Mouse (Mus musculus) MEL (cell line): ENCODE measurements around the gene Rpgrip1l.

Source experiments
- CHD2 ChIP-seq: IDR thresholded peaks from 2 replicates; pipeline ENCODE4 v1.6.1; 2011; ENCODE audit warnings: low read length, improper control_type of control experiment
- CTCF ChIP-seq, 3 experiments: IDR thresholded peaks in 2 of 3; conservative IDR thresholded peaks in 1 of 3; 2 replicates each; pipeline ENCODE4 v1.5.1; 2011 to 2012; ENCODE audit warnings: low read length in 3 of 3, low read depth in 2 of 3, mild to moderate bottlenecking in 2 of 3, improper control_type of control experiment in 1 of 3, inconsistent platforms in 1 of 3, mixed read lengths in 1 of 3, moderate library complexity in 1 of 3; ENCODE audit not compliant: control insufficient read depth in 1 of 3, insufficient read depth in 1 of 3, poor library complexity in 1 of 3, severe bottlenecking in 1 of 3
- EP300 ChIP-seq, 2 experiments: IDR thresholded peaks; 2 replicates each; pipeline ENCODE4 v1.6.1; 2011; ENCODE audit warnings: improper control_type of control experiment in 2 of 2, low read length in 2 of 2, low read depth in 1 of 2, mild to moderate bottlenecking in 1 of 2
- ETS1 ChIP-seq: IDR thresholded peaks from 2 replicates; pipeline ENCODE4 v1.6.1; 2012; ENCODE audit warnings: low read depth, mild to moderate bottlenecking, inconsistent platforms, low read length, improper control_type of control experiment, moderate library complexity
- GATA1 ChIP-seq: IDR thresholded peaks from 2 replicates; pipeline ENCODE4 v1.6.1; 2011; ENCODE audit warnings: low read depth, low read length, improper control_type of control experiment
- MAX ChIP-seq: IDR thresholded peaks from 2 replicates; pipeline ENCODE4 v1.6.1; 2011; ENCODE audit warnings: low read length, improper control_type of control experiment
- MAZ ChIP-seq: IDR thresholded peaks from 2 replicates; pipeline ENCODE4 v1.6.1; 2012; ENCODE audit warnings: low read depth, mild to moderate bottlenecking, inconsistent platforms, low read length, improper control_type of control experiment
- MXI1 ChIP-seq: IDR thresholded peaks from 2 replicates; pipeline ENCODE4 v1.6.1; 2011; ENCODE audit warnings: mild to moderate bottlenecking, low read depth, low read length, improper control_type of control experiment
- NRF1 ChIP-seq: IDR thresholded peaks from 2 replicates; pipeline ENCODE4 v1.6.1; 2014; ENCODE audit warnings: low read depth, mild to moderate bottlenecking, inconsistent platforms, low read length, improper control_type of control experiment, moderate library complexity; ENCODE audit not compliant: poor library complexity, insufficient read depth, severe bottlenecking
- POLR2A ChIP-seq, 2 experiments: IDR thresholded peaks; 2 replicates each; pipeline ENCODE4 v1.6.1; 2011 to 2012; ENCODE audit warnings: low read length in 2 of 2, mild to moderate bottlenecking in 2 of 2, control low read depth in 1 of 2, improper control_type of control experiment in 1 of 2, low read depth in 1 of 2, moderate library complexity in 1 of 2; ENCODE audit not compliant: control insufficient read depth in 1 of 2, insufficient read depth in 1 of 2, poor library complexity in 1 of 2
- RCOR1 ChIP-seq: IDR thresholded peaks from 2 replicates; pipeline ENCODE4 v1.6.1; 2012; ENCODE audit warnings: low read depth, mild to moderate bottlenecking, inconsistent platforms, low read length, improper control_type of control experiment
- SIN3A ChIP-seq: IDR thresholded peaks from 2 replicates; pipeline ENCODE4 v1.6.1; 2012; ENCODE audit warnings: low read length, improper control_type of control experiment, inconsistent platforms
- TAL1 ChIP-seq: IDR thresholded peaks from 2 replicates; pipeline ENCODE4 v1.6.1; 2012; ENCODE audit warnings: mild to moderate bottlenecking, inconsistent platforms, low read length, moderate library complexity, mixed read lengths
- USF1 ChIP-seq: IDR thresholded peaks from 2 replicates; pipeline ENCODE4 v1.6.1; 2014; ENCODE audit warnings: low read depth, mild to moderate bottlenecking, inconsistent platforms, low read length, improper control_type of control experiment, moderate library complexity

DNA sequence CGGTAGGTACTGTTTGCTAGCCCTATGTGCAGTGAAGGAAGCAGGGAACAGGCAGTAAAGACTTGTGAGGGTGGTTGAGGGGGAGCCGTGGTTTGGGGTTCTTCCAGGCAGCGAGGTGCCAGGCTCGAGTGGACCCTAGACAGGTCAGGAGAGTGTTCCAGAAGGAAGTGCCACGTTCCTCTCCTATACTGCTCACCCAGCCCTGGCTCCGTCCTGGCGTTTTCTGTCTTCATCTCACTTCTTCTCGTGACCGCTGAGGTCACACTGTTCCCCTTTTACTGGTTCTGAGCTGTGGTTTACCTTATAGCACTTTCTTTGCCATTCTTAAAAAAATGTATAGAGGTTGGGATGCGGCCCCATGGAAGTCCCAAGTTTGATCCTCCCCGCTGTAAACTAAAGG lies 31.6 kb upstream of the Rpgrip1l start:
- TF ChIP-seq EP300 (IDR thresholded peaks at IDR 0.05; ENCODE audit: low read depth in 1 of 2, low read length in 2 of 2) (no peak), CTCF (IDR thresholded peaks at IDR 0.05 in 2 of 3, conservative IDR thresholded peaks at IDR 0.05 in 1 of 3; ENCODE audit: control insufficient read depth in 1 of 3, insufficient read depth in 1 of 3, low read depth in 2 of 3, low read length in 3 of 3, poor library complexity in 1 of 3, severe bottlenecking in 1 of 3) (no peak), SIN3A (no peak), TAL1 (no peak), USF1 (no peak), GATA1 (no peak), POLR2A (IDR thresholded peaks at IDR 0.05; ENCODE audit: control insufficient read depth in 1 of 2, insufficient read depth in 1 of 2, low read depth in 1 of 2, low read length in 2 of 2, poor library complexity in 1 of 2) (no peak), MAZ (no peak), MAX (no peak), NRF1 (no peak), RCOR1 (no peak), MXI1 (no peak), ETS1 (no peak), CHD2 (no peak)
